Mouse (Mus musculus) ovary, adult 2 months (tissue): ENCODE results near the gene Mrpl32. TPM values are rescaled to one million over a fixed set of nuclear protein-coding genes. Genes with fewer than 3 reads are reported as not detected.

ENCODE experiments used
- polyA plus RNA-seq: library from polyadenylated mRNA; depleted of rRNA; stranded (reverse); fragments of >200 nt; gene quantifications from 2 replicates; pipeline ENCODE4 v1.2.3, GENCODE M21; 2012; rRNA removed

The Mrpl32 gene
- 4.5 and 5.8 TPM in 2 replicates for polyA plus RNA-seq

DNA sequence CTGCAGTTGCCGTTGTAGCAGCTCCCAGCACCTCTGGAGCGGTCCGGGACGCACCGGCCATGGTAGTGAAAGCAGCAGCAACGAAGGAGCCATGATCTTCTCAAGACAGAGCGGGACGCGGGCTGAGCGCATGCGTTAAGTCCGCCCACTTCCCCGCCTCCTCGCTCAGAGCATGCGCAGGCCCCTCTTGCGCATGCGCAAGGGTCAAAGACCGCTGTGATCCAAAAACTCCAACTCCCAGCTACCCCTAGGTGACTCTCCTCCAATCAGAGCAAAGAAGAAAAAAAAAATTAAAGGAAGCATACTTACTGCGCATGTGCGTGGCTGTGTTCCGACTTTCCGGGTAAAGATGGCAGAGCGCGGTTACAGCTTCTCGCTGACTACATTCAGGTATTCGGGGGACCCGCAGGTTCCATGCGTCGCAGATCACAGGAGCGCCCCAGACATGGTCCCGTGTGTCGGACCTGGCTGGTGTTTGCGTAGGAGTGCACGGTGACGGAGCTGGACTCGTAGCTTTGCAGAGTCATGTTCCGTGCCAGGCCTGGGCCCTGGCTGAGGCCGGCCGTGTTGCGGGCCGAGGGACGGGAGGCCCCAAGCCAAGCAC lies at the start of gene Mrpl32, which contains the start of gene Psma2:
Gene Mrpl32, minus strand, starts transcription at position 240 of the 604 bp plus-strand sequence.
Gene Psma2, plus strand, starts transcription at position 315 of the 604 bp plus-strand sequence.

DNA sequence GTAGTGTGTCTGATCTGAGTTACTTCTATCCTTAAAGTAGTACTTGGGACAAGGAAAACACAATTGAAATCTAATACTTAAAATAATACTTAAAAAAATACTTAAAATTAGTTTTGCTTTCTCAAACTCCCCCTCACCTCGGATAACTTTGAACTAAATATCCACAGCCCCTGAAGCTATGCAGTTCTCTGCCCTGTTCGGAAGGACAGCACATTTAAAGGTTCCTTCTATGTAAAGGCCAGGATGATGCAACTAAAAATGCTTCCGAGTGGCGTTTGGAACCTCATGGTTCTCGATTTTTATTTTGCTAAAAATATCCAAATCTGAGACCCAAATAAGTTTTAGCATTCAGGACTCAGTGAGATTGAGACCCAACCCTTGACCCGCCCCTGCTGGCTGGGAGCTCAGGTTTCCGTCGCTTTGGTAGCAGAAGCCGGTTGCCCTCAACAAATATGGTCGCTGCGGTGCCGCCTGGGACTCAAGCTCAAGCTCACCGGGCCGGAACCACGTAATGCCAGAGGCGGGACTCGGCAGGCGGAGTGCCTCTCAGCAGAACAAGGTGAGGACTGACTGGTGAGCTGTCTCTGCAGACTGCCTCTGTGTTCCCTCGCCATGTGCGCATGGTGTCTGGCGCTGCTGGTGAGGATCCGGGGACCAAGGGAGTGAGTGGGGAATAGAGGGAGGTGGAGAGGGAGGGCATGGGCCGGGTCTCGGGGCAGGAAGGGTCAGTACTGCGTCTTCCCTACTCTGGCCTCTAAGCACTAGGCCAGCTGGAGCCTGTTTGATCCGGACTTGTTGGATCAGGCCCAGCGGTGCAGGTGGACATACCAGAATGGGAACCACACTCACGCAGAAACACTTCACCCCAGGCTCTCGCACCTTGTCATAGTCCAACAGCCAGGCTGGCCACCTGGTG lies 17.0 kb upstream of the Mrpl32 start, which contains the start of gene AW209491:
Gene AW209491, plus strand, starts transcription at position 429 of the 916 bp plus-strand sequence.

Other genes with a start within 250 kb of the Mrpl32 start
- gene Hecw1, start 89.9 kb downstream of the Mrpl32 start, polyA plus RNA-seq: 0.14 TPM in 1 of 2 replicates, not detected in the other
- gene Psma2, start 75 bp upstream of the Mrpl32 start, polyA plus RNA-seq: 30.7 and 46.3 TPM in 2 replicates
- 3.9 and 5.2 TPM in 2 replicates for gene AW209491, start 17.0 kb upstream of the Mrpl32 start, polyA plus RNA-seq